Mouse (Mus musculus) hindbrain, embryonic 14.5 days (tissue): ENCODE results near the gene Col19a1. TPM values are rescaled to one million over a fixed set of nuclear protein-coding genes. Genes with fewer than 3 reads are reported as not detected.
"Not testable (repeated sequence)": the region's sequence is repeated elsewhere in the genome, so short reads cannot be mapped to it uniquely, and the experiment has no call there.

ENCODE experiments used
- ATAC-seq: fragments of 200-750 bp; cut with Nextera tagmentation; 2 replicates; pipeline ENCODE4 v1.8.0; 2017; ENCODE audit warnings: moderate number of reproducible peaks, mild to moderate bottlenecking, moderate TSS enrichment, moderate library complexity; ENCODE audit not compliant: low FRiP score
- DNase-seq: peaks from one replicate; pipeline ENCODE4 v3.0.0-alpha.2; 2015; ENCODE audit warnings: low spot score
- H3K27ac ChIP-seq: fragments of 300-500 bp; sonication (generic); 2 replicates; pipeline ENCODE4 v1.5.1; 2014; ENCODE audit warnings: mild to moderate bottlenecking, moderate library complexity
- H3K27me3 ChIP-seq: fragments of 300-500 bp; sonication (generic); 2 replicates; pipeline ENCODE4 v1.6.1; 2014; ENCODE audit warnings: mild to moderate bottlenecking, low read length, mixed read lengths; ENCODE audit not compliant: control insufficient read depth, insufficient read depth
- H3K36me3 ChIP-seq: fragments of 300-500 bp; sonication (generic); replicated peaks from 2 replicates; pipeline ENCODE4 v1.6.1; 2014; ENCODE audit not compliant: control insufficient read depth, insufficient read depth
- H3K4me1 ChIP-seq: fragments of 300-500 bp; sonication (generic); replicated peaks from 2 replicates; pipeline ENCODE4 v1.6.1; 2014; ENCODE audit warnings: antibody characterized with exemption, low read length, mixed read lengths; ENCODE audit not compliant: control insufficient read depth, insufficient read depth
- H3K4me2 ChIP-seq: fragments of 300-500 bp; sonication (generic); replicated peaks from 2 replicates; pipeline ENCODE4 v1.6.1; 2014; ENCODE audit warnings: mild to moderate bottlenecking, moderate library complexity
- H3K4me3 ChIP-seq: fragments of 300-500 bp; sonication (generic); replicated peaks from 2 replicates; pipeline ENCODE4 v1.5.1; 2014; ENCODE audit warnings: mild to moderate bottlenecking, low read length
- H3K9ac ChIP-seq: fragments of 300-500 bp; sonication (generic); 2 replicates; pipeline ENCODE4 v1.6.1; 2014
- H3K9me3 ChIP-seq: fragments of 300-500 bp; sonication (generic); 2 replicates; pipeline ENCODE4 v1.6.1; 2016; ENCODE audit warnings: low read length; ENCODE audit not compliant: control insufficient read depth
- WGBS: fragments of 180-500 bp; shearing (Covaris S2); extraction: QIAGEN DNeasy Blood & Tissue Kit; methylation state at CpG from one replicate; pipeline ENCODE4 v1.1.7; 2014; 5-methylcytosine and 5-hydroxymethylcytosine counted together
- polyA plus RNA-seq: library from polyadenylated mRNA; unstranded; fragments of >200 nt; fragmentation: Nextera tagmentation; extraction: Ambion mirVana; gene quantifications from 2 replicates; pipeline ENCODE4 v1.2.1, GENCODE M21; 2014

Gene Col19a1
- polyA plus RNA-seq = 1.7 and 1.8 TPM in 2 replicates

DNA sequence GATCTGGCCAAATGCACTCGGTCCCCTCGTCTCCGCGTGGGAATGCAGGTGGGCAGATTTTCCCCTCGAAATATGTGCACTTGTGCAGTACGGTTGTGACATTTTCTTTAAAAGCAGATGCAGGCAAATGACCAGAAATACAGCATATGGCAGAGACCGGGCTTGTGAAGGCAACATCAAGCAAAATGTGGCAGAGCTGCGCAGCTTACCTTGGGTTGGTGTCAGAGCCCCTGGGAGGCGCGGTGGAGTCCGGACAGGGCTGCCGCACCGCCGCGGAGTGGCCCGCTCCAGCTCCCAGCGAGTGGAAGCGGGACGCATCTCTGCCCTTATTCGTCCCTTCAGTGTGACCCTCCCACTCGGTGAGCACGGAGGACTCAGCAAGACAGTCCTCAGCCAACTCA, at the start of gene Col19a1:
Gene Col19a1, minus strand, starts transcription at position 332 of the 401 bp plus-strand sequence.
- WGBS = 2% methylated on average over 22 of the region's 22 CpGs
- no peaks in the 10 kb centered on the region for H3K36me3 ChIP-seq

DNA sequence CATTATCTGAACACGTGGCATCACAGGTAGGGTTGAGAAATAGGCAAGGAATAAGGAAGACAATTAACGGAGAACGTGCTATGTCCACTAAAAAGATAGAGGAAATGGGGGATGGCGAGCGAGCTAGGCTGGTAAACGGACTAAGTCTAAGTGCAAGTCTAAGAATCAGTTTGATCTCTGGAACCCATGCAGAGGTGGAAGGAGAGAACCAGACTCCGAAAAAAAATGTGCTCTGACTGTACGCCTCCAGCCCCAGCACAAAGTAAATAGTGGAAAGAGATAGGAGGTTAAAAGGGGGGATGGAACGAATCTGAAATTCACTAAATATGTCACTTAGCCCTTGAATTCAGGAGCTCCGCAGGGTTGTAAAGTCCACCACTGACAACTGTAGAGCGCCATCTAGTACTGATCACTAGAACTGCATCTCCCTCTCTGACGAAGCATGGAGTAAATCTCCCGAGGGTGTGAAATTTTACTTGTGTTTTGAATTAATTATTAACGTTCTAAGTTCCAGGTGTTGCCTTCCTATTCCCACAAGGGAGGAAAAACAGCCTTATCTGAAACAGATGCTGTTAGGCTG, 46.4 kb upstream of the Col19a1 start:
- Histone ChIP-seq H3K27me3 (no peaks in the 10 kb centered on the region), H3K9ac (no peak overlapping the region), H3K4me3 (no peak overlapping the region), H3K4me1 (no peaks in the 10 kb centered on the region), H3K27ac (no peak overlapping the region), H3K36me3 (no peaks in the 10 kb centered on the region), H3K4me2 (no peak overlapping the region), H3K9me3 (no peaks in the 10 kb centered on the region)
- ATAC-seq (no peak), DNase-seq (peak; percentile 44)
- 42% methylated on average over 14 of the region's 14 CpGs for whole genome bisulfite sequencing

More for the DNA sequence above, at the start of gene Col19a1:
- DNase-seq (no peak), ATAC-seq (peak; percentile 68)
- Histone ChIP-seq H3K27me3 (peaks cover 44% of the 10 kb centered on the region), H3K4me1 (no peaks in the 10 kb centered on the region), H3K27ac (no peak within 1 kb of the TSS), H3K4me3 (peak within 1 kb of the TSS; percentile 52), H3K4me2 (peak within 1 kb of the TSS; percentile 91), H3K9me3 (no peaks in the 10 kb centered on the region), H3K9ac (peak within 1 kb of the TSS; percentile 53)

DNA sequence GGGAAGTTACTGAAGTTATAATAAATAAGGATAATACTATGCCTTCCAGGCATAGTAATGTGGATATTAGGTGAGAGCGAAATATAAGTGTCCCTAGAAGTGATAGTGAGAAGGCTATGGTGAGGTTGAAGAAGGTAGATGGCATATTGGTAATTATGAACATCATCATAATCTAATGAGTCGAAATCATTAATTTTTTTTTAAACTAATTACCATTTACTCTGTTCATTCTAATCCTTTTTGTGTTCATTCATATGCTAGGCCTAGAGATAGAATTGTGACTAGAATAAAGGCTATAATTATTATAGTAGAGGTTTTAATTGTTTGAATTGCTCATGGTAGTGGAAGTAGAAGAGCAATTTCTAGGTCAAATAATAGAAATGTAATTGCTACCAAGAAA, 25.3 kb upstream of the Col19a1 start:
- not testable (repeated sequence) for H3K27ac ChIP-seq, H3K36me3 ChIP-seq, H3K4me2 ChIP-seq, H3K4me3 ChIP-seq, H3K27me3 ChIP-seq, H3K9me3 ChIP-seq, H3K4me1 ChIP-seq, DNase-seq, H3K9ac ChIP-seq, ATAC-seq
- WGBS = under 1% methylated on average over 1 of the region's 2 CpGs

DNA sequence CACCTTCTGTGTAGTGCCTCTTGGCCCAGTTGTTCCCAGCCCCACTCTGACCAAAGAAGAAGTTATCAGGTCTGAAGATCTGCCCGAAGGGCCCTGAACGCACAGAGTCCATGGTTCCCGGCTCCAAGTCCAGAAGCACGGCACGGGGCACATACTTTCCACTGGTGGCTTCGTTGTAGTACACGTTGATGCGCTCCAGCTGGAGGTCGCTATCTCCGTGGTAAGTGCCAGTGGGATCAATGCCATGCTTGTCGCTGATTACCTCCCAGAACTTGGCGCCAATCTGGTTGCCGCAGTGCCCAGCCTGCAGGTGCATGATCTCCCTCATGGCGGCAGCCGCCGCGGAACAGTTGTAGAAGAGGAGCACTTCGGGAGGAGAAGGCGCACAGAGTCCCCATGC, 7.8 kb upstream of the Col19a1 start:
- no peak for DNase-seq
- Histone ChIP-seq H3K36me3 (no peaks in the 10 kb centered on the region), H3K4me2 (no peak overlapping the region), H3K4me3 (no peak overlapping the region), H3K4me1 (no peaks in the 10 kb centered on the region), H3K27ac (no peak overlapping the region), H3K27me3 (no peaks in the 10 kb centered on the region), H3K9me3 (peaks cover 7% of the 10 kb centered on the region; the same call in 1 of the 2 replicates), H3K9ac (no peak overlapping the region)
- ATAC-seq = no peak
- 96% methylated on average over 19 of the region's 19 CpGs for WGBS

DNA sequence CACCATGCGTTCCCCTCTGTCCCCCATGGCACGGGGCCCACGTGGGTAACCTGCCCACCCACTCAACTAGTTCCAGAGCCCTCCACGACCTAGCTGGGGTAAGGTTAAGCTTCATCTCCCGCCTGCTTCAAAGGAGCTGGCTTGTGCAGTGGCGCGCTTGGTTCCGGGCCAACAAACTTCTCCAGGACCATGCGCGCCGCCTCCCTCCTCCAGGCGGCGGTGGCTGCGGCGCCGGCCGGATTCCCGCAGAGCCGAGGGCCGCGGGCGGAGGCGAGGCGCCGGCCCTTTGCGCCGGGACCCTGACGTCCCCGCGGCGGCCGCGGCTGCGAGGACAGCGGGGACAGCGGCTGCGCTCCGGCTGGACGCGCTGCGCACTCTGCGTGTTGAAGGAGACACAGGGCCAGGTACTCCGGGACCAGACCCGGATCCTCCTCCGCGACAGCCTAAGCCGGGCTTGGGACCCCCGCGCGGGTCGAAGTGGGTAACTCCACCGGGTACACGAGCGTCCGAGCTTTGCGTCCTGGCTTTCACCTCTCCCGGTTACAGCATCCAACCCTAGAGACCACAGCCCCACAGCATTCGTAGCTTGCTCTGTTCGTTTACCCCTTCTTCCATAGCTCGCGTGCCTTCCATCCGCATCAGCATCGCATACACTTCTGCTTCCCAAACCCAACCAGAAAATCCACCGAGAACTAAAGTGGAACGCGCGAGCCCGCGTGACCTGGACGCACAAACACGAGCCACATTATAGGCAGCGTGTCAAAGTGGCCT, 717 bp downstream of the Col19a1 start:
- H3K27me3 ChIP-seq = peaks cover 44% of the 10 kb centered on the region
- peak overlapping the region; percentile 52 for H3K4me3 ChIP-seq
- under 1% methylated on average over 72 of the region's 72 CpGs for whole genome bisulfite sequencing
- peak overlapping the region; percentile 53 for H3K9ac ChIP-seq
- no peak overlapping the region for H3K27ac ChIP-seq
- no peaks in the 10 kb centered on the region for H3K4me1 ChIP-seq
- no peaks in the 10 kb centered on the region for H3K36me3 ChIP-seq
- peak overlapping the region; percentile 91 for H3K4me2 ChIP-seq
- DNase-seq = peak; percentile 65
- no peaks in the 10 kb centered on the region for H3K9me3 ChIP-seq
- peak; percentile 82 for ATAC-seq

DNA sequence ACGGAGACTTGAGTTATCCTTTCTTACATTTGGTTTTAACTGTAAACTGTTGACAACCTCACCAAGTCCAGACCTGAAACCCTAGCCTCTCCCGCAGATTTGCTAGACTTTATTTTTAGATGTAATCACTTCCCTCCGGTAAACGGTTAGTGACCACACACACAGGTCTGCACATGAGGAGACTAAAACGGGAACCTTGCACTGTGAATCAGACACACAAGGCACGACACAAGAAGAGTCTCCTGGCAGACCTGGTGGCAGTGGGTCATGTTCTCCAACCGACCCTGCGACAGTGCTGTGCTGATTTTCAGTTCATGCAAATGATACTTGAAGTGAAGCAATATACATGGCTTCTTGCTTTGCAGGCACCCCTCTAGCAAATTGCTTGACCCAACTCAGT, 14.7 kb downstream of the Col19a1 start:
- no peaks in the 10 kb centered on the region for H3K9me3 ChIP-seq
- no peak overlapping the region for H3K27ac ChIP-seq
- no peak overlapping the region for H3K9ac ChIP-seq
- ATAC-seq (no peak), DNase-seq (no peak)
- WGBS = 89% methylated on average over 8 of the region's 8 CpGs
- H3K4me1 ChIP-seq = no peaks in the 10 kb centered on the region
- no peaks in the 10 kb centered on the region for H3K36me3 ChIP-seq
- no peak overlapping the region for H3K4me2 ChIP-seq
- no peak overlapping the region for H3K4me3 ChIP-seq
- no peaks in the 10 kb centered on the region for H3K27me3 ChIP-seq

DNA sequence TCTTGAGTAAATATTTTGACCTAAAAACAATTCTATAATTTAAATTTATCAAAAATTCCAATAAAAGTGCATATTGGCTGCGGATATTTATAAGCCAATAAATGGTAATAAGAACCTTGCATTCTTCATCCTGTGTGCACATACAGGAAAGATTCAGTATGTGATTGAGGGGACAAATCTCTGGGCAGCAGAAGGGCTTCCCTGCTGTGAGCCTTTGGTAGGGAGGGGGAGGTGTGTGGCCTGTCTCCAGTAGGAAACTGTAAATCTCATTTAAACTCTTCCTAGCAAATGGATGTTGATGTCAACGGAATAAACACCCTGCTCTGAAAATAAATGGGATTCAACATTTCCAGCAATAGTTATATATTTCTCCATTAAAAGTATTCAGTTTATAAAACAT, 23.2 kb downstream of the Col19a1 start:
- 52% methylated on average over 2 of the region's 2 CpGs for WGBS
- Histone ChIP-seq H3K27ac (no peak overlapping the region), H3K4me2 (no peak overlapping the region), H3K4me3 (no peak overlapping the region), H3K4me1 (no peaks in the 10 kb centered on the region), H3K9ac (no peak overlapping the region), H3K27me3 (no peaks in the 10 kb centered on the region), H3K36me3 (no peaks in the 10 kb centered on the region), H3K9me3 (no peaks in the 10 kb centered on the region)
- DNase-seq (no peak), ATAC-seq (no peak)

DNA sequence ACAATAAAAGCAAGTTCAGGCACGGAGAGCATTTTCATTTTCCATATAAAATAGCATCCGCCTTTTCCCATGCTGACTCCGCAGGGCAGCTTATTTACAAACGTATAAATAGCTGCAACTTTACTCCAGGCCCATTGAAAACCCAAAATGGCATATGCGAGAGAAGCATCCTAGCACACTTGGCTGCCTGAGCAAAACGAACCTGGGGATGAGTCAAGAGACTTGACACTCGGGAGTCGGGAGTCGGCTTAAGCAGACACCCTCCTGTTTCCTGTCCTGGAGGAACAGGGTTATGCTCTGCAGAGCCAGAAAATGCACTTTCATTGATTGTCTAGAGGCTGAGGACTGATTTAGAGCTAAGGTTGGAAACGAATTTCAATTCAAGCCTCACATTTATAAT, 29.3 kb downstream of the Col19a1 start:
- 61% methylated on average over 10 of the region's 10 CpGs for WGBS

DNA sequence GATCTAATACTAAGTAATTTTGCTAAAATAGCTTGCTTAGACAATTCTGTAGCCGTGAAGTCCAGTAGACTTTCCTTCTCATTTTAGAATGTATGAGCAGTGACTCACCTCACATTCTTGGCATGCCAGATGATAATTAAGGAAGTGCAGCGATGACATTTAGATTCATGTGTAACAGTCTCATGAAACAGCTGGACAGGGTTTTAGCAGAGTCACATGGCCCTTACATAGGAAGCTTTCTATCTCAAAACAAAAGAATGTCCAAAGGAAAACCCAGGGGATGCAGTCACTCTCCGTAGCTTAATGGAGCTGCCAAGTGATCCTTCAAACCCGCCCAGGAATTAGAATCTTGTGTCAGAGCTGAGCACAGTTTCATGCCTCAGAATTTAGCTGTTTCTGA, 33.8 kb downstream of the Col19a1 start:
- H3K4me1 ChIP-seq = no peaks in the 10 kb centered on the region
- 46% methylated on average over 4 of the region's 4 CpGs for WGBS
- no peaks in the 10 kb centered on the region for H3K9me3 ChIP-seq
- H3K27me3 ChIP-seq = no peaks in the 10 kb centered on the region
- no peaks in the 10 kb centered on the region for H3K36me3 ChIP-seq
- H3K27ac ChIP-seq = no peak overlapping the region
- no peak overlapping the region for H3K4me3 ChIP-seq
- no peak for DNase-seq
- ATAC-seq = no peak
- no peak overlapping the region for H3K9ac ChIP-seq
- no peak overlapping the region for H3K4me2 ChIP-seq

More for the DNA sequence above, 29.3 kb downstream of the Col19a1 start:
- no peak overlapping the region for H3K4me3 ChIP-seq
- DNase-seq = no peak
- ATAC-seq = no peak
- H3K9ac ChIP-seq = no peak overlapping the region
- H3K27me3 ChIP-seq = no peaks in the 10 kb centered on the region
- no peaks in the 10 kb centered on the region for H3K4me1 ChIP-seq
- H3K9me3 ChIP-seq = no peaks in the 10 kb centered on the region
- H3K27ac ChIP-seq = no peak overlapping the region
- no peaks in the 10 kb centered on the region for H3K36me3 ChIP-seq
- H3K4me2 ChIP-seq = no peak overlapping the region
